Mouse (Mus musculus) spleen, adult 2 months (tissue): ENCODE data around the gene 1700022I11Rik. TPM values are rescaled to one million over a fixed set of nuclear protein-coding genes. Genes with fewer than 3 reads are reported as not detected.

Experiments
- DNase-seq, 2 experiments: peaks; one replicate each; pipeline versions ENCODE4 v3.0.0 to v3.0.0-alpha.2; 2012 to 2021; ENCODE audit warnings: low spot score in 2 of 2, low read depth in 1 of 2
- H3K27ac ChIP-seq: fragments of 200-500 bp; 2 replicates; pipeline ENCODE4 v1.5.1; 2012; ENCODE audit warnings: low read length, inconsistent platforms; ENCODE audit not compliant: insufficient read depth
- H3K27me3 ChIP-seq: fragments of 200-500 bp; 2 replicates; pipeline ENCODE4 v1.6.1; 2012; ENCODE audit warnings: mild to moderate bottlenecking, moderate library complexity, low read length, inconsistent platforms; ENCODE audit not compliant: control insufficient read depth, insufficient read depth
- H3K36me3 ChIP-seq: fragments of 200-500 bp; 2 replicates; pipeline ENCODE4 v1.6.1; 2012; ENCODE audit warnings: mild to moderate bottlenecking, low read length, inconsistent platforms; ENCODE audit not compliant: control insufficient read depth, insufficient read depth
- H3K4me1 ChIP-seq: fragments of 200-500 bp; 2 replicates; pipeline ENCODE4 v1.6.1; 2011; ENCODE audit warnings: inconsistent platforms; ENCODE audit not compliant: control insufficient read depth, insufficient read depth, insufficient read length
- H3K4me3 ChIP-seq: fragments of 200-500 bp; 2 replicates; pipeline ENCODE4 v1.5.1; 2011; ENCODE audit warnings: mild to moderate bottlenecking, inconsistent platforms; ENCODE audit not compliant: insufficient read depth, insufficient read length; ENCODE audit errors: extremely low read depth
- CTCF ChIP-seq: fragments of 200-500 bp; IDR thresholded peaks from 2 replicates; pipeline ENCODE4 v1.5.1; 2011; ENCODE audit warnings: mild to moderate bottlenecking, inconsistent platforms; ENCODE audit not compliant: insufficient read depth, insufficient read length, insufficient replicate concordance; ENCODE audit errors: extremely low read depth
- POLR2A ChIP-seq: fragments of 200-500 bp; IDR thresholded peaks from 2 replicates; pipeline ENCODE4 v1.6.1; 2011; ENCODE audit warnings: low read depth, low read length, inconsistent platforms
- WGBS: fragments of 180-500 bp; shearing (Covaris S2); methylation state at CpG from one replicate; pipeline ENCODE4 v1.1.7; 2018; 5-methylcytosine and 5-hydroxymethylcytosine counted together
- polyA plus RNA-seq: library from polyadenylated mRNA; depleted of rRNA; stranded (reverse); fragments of >200 nt; gene quantifications from 2 replicates; pipeline ENCODE4 v1.2.3, GENCODE M21; 2012

Gene 1700022I11Rik
- polyA plus RNA-seq, 1 experiment, result not detected

GRCm38 (mm10) chr4:43001272-43001671 is 31.9 kb downstream of the 1700022I11Rik start:
- DNase-seq, result no peak
- WGBS, result 87% methylated on average over 2 of the region's 2 CpGs
- Histone ChIP-seq H3K4me1 (peaks cover 9% of the 10 kb centered on the region), H3K27me3 (no peaks in the 10 kb centered on the region), H3K27ac (no peak overlapping the region), H3K36me3 (no peaks in the 10 kb centered on the region), H3K4me3 (no peak overlapping the region)
- TF ChIP-seq CTCF (no peak), POLR2A (no peak)

GRCm38 (mm10) chr4:43002756-43003439 is 33.5 kb downstream of the 1700022I11Rik start:
- no peaks in the 10 kb centered on the region for H3K36me3 ChIP-seq
- WGBS, result 92% methylated on average over 12 of the region's 12 CpGs
- no peaks in the 10 kb centered on the region for H3K27me3 ChIP-seq
- peaks cover 8% of the 10 kb centered on the region for H3K4me1 ChIP-seq
- no peak overlapping the region for H3K27ac ChIP-seq
- DNase-seq, result no peak
- TF ChIP-seq POLR2A, result no peak
- TF ChIP-seq CTCF, result no peak
- no peak overlapping the region for H3K4me3 ChIP-seq

GRCm38 (mm10) chr4:43004951-43005350 is 35.5 kb downstream of the 1700022I11Rik start:
- Histone ChIP-seq H3K4me1 (no peaks in the 10 kb centered on the region; the same call in 1 of the 2 replicates), H3K36me3 (no peaks in the 10 kb centered on the region), H3K27ac (no peak overlapping the region), H3K27me3 (no peaks in the 10 kb centered on the region), H3K4me3 (no peak overlapping the region)
- no peak for TF ChIP-seq CTCF
- TF ChIP-seq POLR2A, result no peak
- 97% methylated on average over 3 of the region's 3 CpGs for WGBS
- DNase-seq, result no peak

- Histone ChIP-seq H3K4me1 (peaks cover 2% of the 10 kb centered on the region; the same call in 1 of the 2 replicates), H3K27ac (no peak overlapping the region), H3K27me3 (no peaks in the 10 kb centered on the region), H3K36me3 (no peaks in the 10 kb centered on the region), H3K4me3 (no peak overlapping the region)
- TF ChIP-seq POLR2A, result no peak
- 0 out of 2 replicates have a peak, but pooled peaks have one; percentile 0 for TF ChIP-seq CTCF
- peak in 1 of 2 experiments; percentile 61 for DNase-seq
- 61% methylated on average over 2 of the region's 2 CpGs for WGBS
Measured at GRCm38 (mm10) chr4:43005765-43006164, 36.4 kb downstream of the 1700022I11Rik start.

GRCm38 (mm10) chr4:43010161-43011038 is 41.0 kb downstream of the 1700022I11Rik start, which contains the start of gene Fancg:
Gene Fancg, minus strand, starts transcription at chr4:43010506.
- peak within 1 kb of the TSS; percentile 99 for H3K4me3 ChIP-seq
- H3K4me1 ChIP-seq, result peaks cover 2% of the 10 kb centered on the region; the same call in 1 of the 2 replicates
- H3K27ac ChIP-seq, result peak within 1 kb of the TSS; percentile 39; the same call in 1 of the 2 replicates
- TF ChIP-seq CTCF, result no peak
- no peak for TF ChIP-seq POLR2A
- no peaks in the 10 kb centered on the region for H3K27me3 ChIP-seq
- no peaks in the 10 kb centered on the region for H3K36me3 ChIP-seq
- DNase-seq, result peak in 1 of 2 experiments; percentile 80
- 1% methylated on average over 37 of the region's 37 CpGs for WGBS

GRCm38 (mm10) chr4:43012091-43012490 is 42.7 kb downstream of the 1700022I11Rik start:
- 97% methylated on average over 1 of the region's 1 CpGs for WGBS

More at GRCm38 (mm10) chr4:43012091-43012490, 42.7 kb downstream of the 1700022I11Rik start:
- no peak for DNase-seq
- H3K27ac ChIP-seq, result no peak overlapping the region
- peaks cover 2% of the 10 kb centered on the region; the same call in 1 of the 2 replicates for H3K4me1 ChIP-seq
- TF ChIP-seq POLR2A (no peak), CTCF (no peak)
- H3K4me3 ChIP-seq, result no peak overlapping the region
- H3K27me3 ChIP-seq, result no peaks in the 10 kb centered on the region
- no peaks in the 10 kb centered on the region; the same call in 1 of the 2 replicates for H3K36me3 ChIP-seq
